Mouse (Mus musculus) midbrain, embryonic 16.5 days (tissue): ENCODE data around the gene Ggt5. TPM values are rescaled to one million over a fixed set of nuclear protein-coding genes. Genes with fewer than 3 reads are reported as not detected.

Source experiments
- ATAC-seq: fragments of 200-750 bp; cut with Nextera tagmentation; 2 replicates; pipeline ENCODE4 v1.8.0; 2017; ENCODE audit warnings: moderate TSS enrichment
- H3K27ac ChIP-seq: fragments of 300-500 bp; sonication (generic); 2 replicates; pipeline ENCODE4 v1.5.1; 2014; ENCODE audit warnings: mild to moderate bottlenecking, low read length, mixed read lengths
- H3K27me3 ChIP-seq: fragments of 300-500 bp; sonication (generic); 2 replicates; pipeline ENCODE4 v1.6.1; 2014; ENCODE audit warnings: low read depth, low read length, mixed read lengths; ENCODE audit not compliant: control insufficient read depth, insufficient read depth
- H3K36me3 ChIP-seq: fragments of 300-500 bp; sonication (generic); 2 replicates; pipeline ENCODE4 v1.6.1; 2014; ENCODE audit warnings: mild to moderate bottlenecking, low read length, moderate library complexity, mixed read lengths; ENCODE audit not compliant: control insufficient read depth, insufficient read depth
- H3K4me1 ChIP-seq: fragments of 300-500 bp; sonication (generic); 2 replicates; pipeline ENCODE4 v1.6.1; 2014; ENCODE audit warnings: mild to moderate bottlenecking, low read length, mixed read lengths; ENCODE audit not compliant: control insufficient read depth, insufficient read depth
- H3K4me2 ChIP-seq: fragments of 300-500 bp; sonication (generic); 2 replicates; pipeline ENCODE4 v1.6.1; 2014; ENCODE audit warnings: mild to moderate bottlenecking, low read length, mixed read lengths
- H3K4me3 ChIP-seq: fragments of 300-500 bp; sonication (generic); 2 replicates; pipeline ENCODE4 v1.5.1; 2014; ENCODE audit warnings: low read depth, mild to moderate bottlenecking, low read length, moderate library complexity, mixed read lengths
- H3K9ac ChIP-seq: fragments of 300-500 bp; sonication (generic); 2 replicates; pipeline ENCODE4 v1.6.1; 2014; ENCODE audit warnings: low read depth, low read length, mixed read lengths
- H3K9me3 ChIP-seq: fragments of 300-500 bp; sonication (generic); replicated peaks from 2 replicates; pipeline ENCODE4 v1.6.1; 2014; ENCODE audit warnings: mild to moderate bottlenecking, low read length, mixed read lengths; ENCODE audit not compliant: control insufficient read depth, poor library complexity, severe bottlenecking
- WGBS: fragments of 180-500 bp; shearing (Covaris S2); extraction: QIAGEN DNeasy Blood & Tissue Kit; methylation state at CpG from one replicate; pipeline ENCODE4 v1.1.7; 2014; 5-methylcytosine and 5-hydroxymethylcytosine counted together
- polyA plus RNA-seq: library from polyadenylated mRNA; unstranded; fragments of >200 nt; fragmentation: Nextera tagmentation; extraction: Ambion mirVana; gene quantifications from 2 replicates; pipeline ENCODE4 v1.2.1, GENCODE M21; 2015

The Ggt5 gene
- polyA plus RNA-seq, 1 experiment from 2014 or later: 2.1 TPM

- H3K4me1 ChIP-seq: peaks cover 7% of the 10 kb centered on the region
- peaks cover 10% of the 10 kb centered on the region for H3K36me3 ChIP-seq
- no peak overlapping the region for H3K4me2 ChIP-seq
- no peaks in the 10 kb centered on the region for H3K9me3 ChIP-seq
- H3K27me3 ChIP-seq: no peaks in the 10 kb centered on the region
- no peak for ATAC-seq
- no peak overlapping the region for H3K4me3 ChIP-seq
- no peak overlapping the region; the same call in 1 of the 2 replicates for H3K27ac ChIP-seq
- no peak overlapping the region for H3K9ac ChIP-seq
- WGBS: 92% methylated on average over 3 of the region's 3 CpGs
These were observed 72.7 kb downstream of the Ggt5 start for GRCm38 (mm10) chr10:75661876-75662275.

- Histone ChIP-seq H3K27me3 (no peaks in the 10 kb centered on the region), H3K4me1 (peaks cover 13% of the 10 kb centered on the region), H3K36me3 (peaks cover 3% of the 10 kb centered on the region; the same call in 1 of the 2 replicates), H3K9me3 (no peaks in the 10 kb centered on the region), H3K9ac (no peak overlapping the region), H3K27ac (no peak overlapping the region), H3K4me3 (no peak overlapping the region), H3K4me2 (no peak overlapping the region)
- ATAC-seq: no peak
- WGBS: 94% methylated on average over 4 of the region's 4 CpGs
These were observed 73.4 kb downstream of the Ggt5 start for GRCm38 (mm10) chr10:75662575-75662974.

- no peaks in the 10 kb centered on the region for H3K9me3 ChIP-seq
- ATAC-seq: no peak
- no peak overlapping the region for H3K4me2 ChIP-seq
- no peak overlapping the region for H3K4me3 ChIP-seq
- peaks cover 5% of the 10 kb centered on the region for H3K27me3 ChIP-seq
- H3K36me3 ChIP-seq: no peaks in the 10 kb centered on the region; the same call in 1 of the 2 replicates
- no peak overlapping the region for H3K9ac ChIP-seq
- H3K27ac ChIP-seq: no peak overlapping the region
- H3K4me1 ChIP-seq: peaks cover 18% of the 10 kb centered on the region
- WGBS: 88% methylated on average over 6 of the region's 6 CpGs
These were observed 75.6 kb downstream of the Ggt5 start for GRCm38 (mm10) chr10:75664673-75665270.

GRCm38 (mm10) chr10:75666451-75667030 is 77.4 kb downstream of the Ggt5 start:
- Histone ChIP-seq H3K36me3 (peaks cover 6% of the 10 kb centered on the region), H3K27ac (peak overlapping the region; percentile 74), H3K27me3 (peaks cover 5% of the 10 kb centered on the region), H3K4me2 (peak overlapping the region; percentile 76), H3K9ac (peak overlapping the region; percentile 68), H3K4me3 (peak overlapping the region; percentile 45), H3K9me3 (no peaks in the 10 kb centered on the region), H3K4me1 (peaks cover 18% of the 10 kb centered on the region)
- 32% methylated on average over 4 of the region's 4 CpGs for WGBS
- 0 out of 2 replicates have a peak, but pooled peaks have one; percentile 8 for ATAC-seq

Other genes with a start within 250 kb of the Ggt5 start
- gene Upb1, start 188.2 kb upstream of the Ggt5 start, polyA plus RNA-seq: 0.41 and 0.42 TPM in 2 replicates
- gene Snrpd3, start 71.8 kb upstream of the Ggt5 start, polyA plus RNA-seq: 125 and 136 TPM in 2 replicates
- 19.7 and 20.7 TPM in 2 replicates for gene Gucd1, start 71.4 kb upstream of the Ggt5 start, polyA plus RNA-seq
- gene Lrrc75b, start 29.0 kb upstream of the Ggt5 start, polyA plus RNA-seq: 42.4 and 44.7 TPM in 2 replicates
- 1.3 TPM in 2 replicates for gene Ggt1, start 27.7 kb upstream of the Ggt5 start, polyA plus RNA-seq
- 3.1 and 4.9 TPM in 2 replicates for gene Susd2, start 54.7 kb downstream of the Ggt5 start, polyA plus RNA-seq
- 32.7 and 36.1 TPM in 2 replicates for gene Cabin1, start 175.0 kb downstream of the Ggt5 start, polyA plus RNA-seq
- 70.1 and 77.0 TPM in 2 replicates for gene Ddt, start 184.1 kb downstream of the Ggt5 start, polyA plus RNA-seq
- not detected in 2 replicates for gene Gm20441, start 191.6 kb downstream of the Ggt5 start, polyA plus RNA-seq
- 0.53 and 1.4 TPM in 2 replicates for gene Gstt3, start 192.1 kb downstream of the Ggt5 start, polyA plus RNA-seq
- gene Gstt1, start 209.2 kb downstream of the Ggt5 start, polyA plus RNA-seq: 18.7 and 20.3 TPM in 2 replicates
- gene Gstt4, start 233.2 kb downstream of the Ggt5 start, polyA plus RNA-seq: not detected in 2 replicates
- gene Gstt2, start 248.1 kb downstream of the Ggt5 start, polyA plus RNA-seq: 7.0 TPM in 2 replicates